Mouse (Mus musculus) lung, postnatal 0 days (tissue): ENCODE data around the gene Meiob.

Experiments used
- CTCF ChIP-seq: IDR thresholded peaks from 2 replicates; pipeline ENCODE4 v1.5.1; 2016; ENCODE audit warnings: antibody characterized with exemption, mild to moderate bottlenecking
- EP300 ChIP-seq: IDR thresholded peaks from 2 replicates; pipeline ENCODE4 v1.6.1; 2016; ENCODE audit warnings: antibody characterized with exemption, mild to moderate bottlenecking, control low read depth

GRCm38 (mm10) chr17:24851381-24852125 is 47.5 kb downstream of the Meiob start:
- TF ChIP-seq CTCF (no peak), EP300 (no peak)
